Mouse (Mus musculus) MEL (cell line): ENCODE measurements around the gene Zeb2. TPM values are rescaled to one million over a fixed set of nuclear protein-coding genes. Genes with fewer than 3 reads are reported as not detected.

ENCODE experiments used
- DNase-seq: peaks from one replicate; pipeline ENCODE4 v3.0.0; 2011; ENCODE audit warnings: low read depth, low spot score
- H3K27ac ChIP-seq: 2 replicates; pipeline ENCODE4 v1.5.1; 2012; ENCODE audit warnings: low read depth, mild to moderate bottlenecking, control low read depth, low read length, moderate library complexity; ENCODE audit not compliant: control insufficient read depth
- H3K27me3 ChIP-seq, 2 experiments: fragments of 150-350 bp in 1 of 2; sonication (generic) in 1 of 2; 2 replicates each; pipeline ENCODE4 v1.6.1; 2012; ENCODE audit warnings: low read length in 2 of 2, mild to moderate bottlenecking in 2 of 2, improper control_type of control experiment in 1 of 2, moderate library complexity in 1 of 2; ENCODE audit not compliant: insufficient read depth in 2 of 2, control insufficient read depth in 1 of 2
- H3K36me3 ChIP-seq, 2 experiments: 2 replicates each; pipeline ENCODE4 v1.6.1; 2012 to 2014; ENCODE audit warnings: low read length in 2 of 2, improper control_type of control experiment in 1 of 2, inconsistent platforms in 1 of 2, mild to moderate bottlenecking in 1 of 2; ENCODE audit not compliant: insufficient read depth in 2 of 2, control insufficient read depth in 1 of 2
- H3K4me1 ChIP-seq, 2 experiments: fragments of 150-350 bp in 1 of 2; sonication (generic) in 1 of 2; 2 replicates each; pipeline ENCODE4 v1.6.1; 2012; ENCODE audit warnings: low read length in 2 of 2, improper control_type of control experiment in 1 of 2, mild to moderate bottlenecking in 1 of 2; ENCODE audit not compliant: insufficient read depth in 2 of 2, control insufficient read depth in 1 of 2
- H3K4me3 ChIP-seq, 2 experiments: fragments of 150-350 bp in 1 of 2; sonication (generic) in 1 of 2; 2 replicates each; pipeline ENCODE4 v1.5.1; 2012; ENCODE audit warnings: low read depth in 2 of 2, low read length in 2 of 2, mild to moderate bottlenecking in 2 of 2, moderate library complexity in 2 of 2, control low read depth in 1 of 2, improper control_type of control experiment in 1 of 2; ENCODE audit not compliant: control insufficient read depth in 1 of 2, insufficient read depth in 1 of 2
- H3K79me2 ChIP-seq: 2 replicates; pipeline ENCODE4 v1.6.1; 2012; ENCODE audit warnings: mild to moderate bottlenecking, low read length, moderate library complexity; ENCODE audit not compliant: control insufficient read depth, poor library complexity, insufficient read depth
- H3K9ac ChIP-seq: 2 replicates; pipeline ENCODE4 v1.6.1; 2012; ENCODE audit warnings: low read depth, mild to moderate bottlenecking, control low read depth, low read length, moderate library complexity; ENCODE audit not compliant: control insufficient read depth, poor library complexity, severe bottlenecking
- H3K9me3 ChIP-seq: fragments of 150-350 bp; sonication (generic); replicated peaks from 2 replicates; pipeline ENCODE4 v1.6.1; 2012; ENCODE audit warnings: mild to moderate bottlenecking, low read length, improper control_type of control experiment, moderate library complexity; ENCODE audit not compliant: insufficient read depth
- CHD1 ChIP-seq: IDR thresholded peaks from 2 replicates; pipeline ENCODE4 v1.6.1; 2012; ENCODE audit warnings: low read depth, mild to moderate bottlenecking, inconsistent platforms, low read length, improper control_type of control experiment
- CHD2 ChIP-seq: IDR thresholded peaks from 2 replicates; pipeline ENCODE4 v1.6.1; 2011; ENCODE audit warnings: low read length, improper control_type of control experiment
- CTCF ChIP-seq, 3 experiments: IDR thresholded peaks in 2 of 3; conservative IDR thresholded peaks in 1 of 3; 2 replicates each; pipeline ENCODE4 v1.5.1; 2011 to 2012; ENCODE audit warnings: low read length in 3 of 3, low read depth in 2 of 3, mild to moderate bottlenecking in 2 of 3, improper control_type of control experiment in 1 of 3, inconsistent platforms in 1 of 3, mixed read lengths in 1 of 3, moderate library complexity in 1 of 3; ENCODE audit not compliant: control insufficient read depth in 1 of 3, insufficient read depth in 1 of 3, poor library complexity in 1 of 3, severe bottlenecking in 1 of 3
- E2F4 ChIP-seq: IDR thresholded peaks from 2 replicates; pipeline ENCODE4 v1.6.1; 2011; ENCODE audit warnings: low read depth, low read length, improper control_type of control experiment, borderline replicate concordance
- ELF1 ChIP-seq: IDR thresholded peaks from 2 replicates; pipeline ENCODE4 v1.6.1; 2014; ENCODE audit warnings: low read depth, mild to moderate bottlenecking, inconsistent platforms, low read length, improper control_type of control experiment, moderate library complexity
- EP300 ChIP-seq, 2 experiments: IDR thresholded peaks; 2 replicates each; pipeline ENCODE4 v1.6.1; 2011; ENCODE audit warnings: improper control_type of control experiment in 2 of 2, low read length in 2 of 2, low read depth in 1 of 2, mild to moderate bottlenecking in 1 of 2
- ETS1 ChIP-seq: IDR thresholded peaks from 2 replicates; pipeline ENCODE4 v1.6.1; 2012; ENCODE audit warnings: low read depth, mild to moderate bottlenecking, inconsistent platforms, low read length, improper control_type of control experiment, moderate library complexity
- GABPA ChIP-seq: IDR thresholded peaks from 2 replicates; pipeline ENCODE4 v1.6.1; 2012; ENCODE audit warnings: low read depth, mild to moderate bottlenecking, inconsistent platforms, low read length, improper control_type of control experiment, moderate library complexity
- GATA1 ChIP-seq: IDR thresholded peaks from 2 replicates; pipeline ENCODE4 v1.6.1; 2011; ENCODE audit warnings: low read depth, low read length, improper control_type of control experiment
- HCFC1 ChIP-seq: IDR thresholded peaks from 2 replicates; pipeline ENCODE4 v1.6.1; 2012; ENCODE audit warnings: low read depth, mild to moderate bottlenecking, inconsistent platforms, low read length, improper control_type of control experiment, moderate library complexity
- KAT2A ChIP-seq: conservative IDR thresholded peaks from 2 replicates; pipeline ENCODE4 v1.6.1; 2012; ENCODE audit warnings: low read depth, low read length, improper control_type of control experiment, inconsistent platforms
- MAFK ChIP-seq: IDR thresholded peaks from 2 replicates; pipeline ENCODE4 v1.6.1; 2011; ENCODE audit warnings: low read depth, mild to moderate bottlenecking, low read length, improper control_type of control experiment, borderline replicate concordance
- MAZ ChIP-seq: IDR thresholded peaks from 2 replicates; pipeline ENCODE4 v1.6.1; 2012; ENCODE audit warnings: low read depth, mild to moderate bottlenecking, inconsistent platforms, low read length, improper control_type of control experiment
- MYB ChIP-seq: IDR thresholded peaks from 2 replicates; pipeline ENCODE4 v1.6.1; 2011; ENCODE audit warnings: mild to moderate bottlenecking, low read depth, low read length, improper control_type of control experiment
- MYC ChIP-seq: IDR thresholded peaks from 2 replicates; pipeline ENCODE4 v1.6.1; 2011; ENCODE audit warnings: low read depth, mild to moderate bottlenecking, low read length, improper control_type of control experiment, moderate library complexity
- NELFE ChIP-seq: IDR thresholded peaks from 2 replicates; pipeline ENCODE4 v1.6.1; 2011; ENCODE audit warnings: low read depth, low read length, improper control_type of control experiment
- NRF1 ChIP-seq: IDR thresholded peaks from 2 replicates; pipeline ENCODE4 v1.6.1; 2014; ENCODE audit warnings: low read depth, mild to moderate bottlenecking, inconsistent platforms, low read length, improper control_type of control experiment, moderate library complexity; ENCODE audit not compliant: poor library complexity, insufficient read depth, severe bottlenecking
- POLR2A ChIP-seq, 2 experiments: IDR thresholded peaks; 2 replicates each; pipeline ENCODE4 v1.6.1; 2011 to 2012; ENCODE audit warnings: low read length in 2 of 2, mild to moderate bottlenecking in 2 of 2, control low read depth in 1 of 2, improper control_type of control experiment in 1 of 2, low read depth in 1 of 2, moderate library complexity in 1 of 2; ENCODE audit not compliant: control insufficient read depth in 1 of 2, insufficient read depth in 1 of 2, poor library complexity in 1 of 2
- POLR2AphosphoS2 ChIP-seq: IDR thresholded peaks from 2 replicates; pipeline ENCODE4 v1.6.1; 2011; ENCODE audit warnings: low read length, improper control_type of control experiment
- POLR2AphosphoS5 ChIP-seq: IDR thresholded peaks from 2 replicates; pipeline ENCODE4 v1.6.1; 2012; ENCODE audit warnings: low read depth, borderline replicate concordance, mild to moderate bottlenecking, inconsistent platforms, low read length, moderate library complexity, mixed read lengths
- RAD21 ChIP-seq: IDR thresholded peaks from 2 replicates; pipeline ENCODE4 v1.6.1; 2011; ENCODE audit warnings: mild to moderate bottlenecking, low read depth, low read length, improper control_type of control experiment
- RCOR1 ChIP-seq: IDR thresholded peaks from 2 replicates; pipeline ENCODE4 v1.6.1; 2012; ENCODE audit warnings: low read depth, mild to moderate bottlenecking, inconsistent platforms, low read length, improper control_type of control experiment
- SIN3A ChIP-seq: IDR thresholded peaks from 2 replicates; pipeline ENCODE4 v1.6.1; 2012; ENCODE audit warnings: low read length, improper control_type of control experiment, inconsistent platforms
- SMC3 ChIP-seq: IDR thresholded peaks from 2 replicates; pipeline ENCODE4 v1.6.1; 2011; ENCODE audit warnings: low read depth, low read length, improper control_type of control experiment
- TAL1 ChIP-seq: IDR thresholded peaks from 2 replicates; pipeline ENCODE4 v1.6.1; 2012; ENCODE audit warnings: mild to moderate bottlenecking, inconsistent platforms, low read length, moderate library complexity, mixed read lengths
- TBP ChIP-seq: IDR thresholded peaks from 2 replicates; pipeline ENCODE4 v1.8.0; 2011; ENCODE audit warnings: low read depth, low read length, improper control_type of control experiment
- TCF12 ChIP-seq: IDR thresholded peaks from 2 replicates; pipeline ENCODE4 v1.6.1; 2014; ENCODE audit warnings: low read depth, mild to moderate bottlenecking, inconsistent platforms, low read length, improper control_type of control experiment, moderate library complexity
- UBTF ChIP-seq: IDR thresholded peaks from 2 replicates; pipeline ENCODE4 v1.6.1; 2012; ENCODE audit warnings: low read depth, mild to moderate bottlenecking, inconsistent platforms, low read length, improper control_type of control experiment, moderate library complexity, borderline replicate concordance; ENCODE audit not compliant: insufficient read depth
- USF2 ChIP-seq, 2 experiments: IDR thresholded peaks; 2 replicates each; pipeline ENCODE4 v1.6.1; 2011 to 2012; ENCODE audit warnings: improper control_type of control experiment in 2 of 2, low read length in 2 of 2, borderline replicate concordance in 1 of 2, inconsistent platforms in 1 of 2, low read depth in 1 of 2, mild to moderate bottlenecking in 1 of 2; ENCODE audit not compliant: insufficient read depth in 1 of 2
- ZC3H11A ChIP-seq: IDR thresholded peaks from 2 replicates; pipeline ENCODE4 v1.6.1; 2012; ENCODE audit warnings: low read depth, mild to moderate bottlenecking, inconsistent platforms, low read length, improper control_type of control experiment
- ZKSCAN1 ChIP-seq: IDR thresholded peaks from 2 replicates; pipeline ENCODE4 v1.6.1; 2012; ENCODE audit warnings: low read depth, mild to moderate bottlenecking, inconsistent platforms, low read length, improper control_type of control experiment, moderate library complexity
- ZMIZ1 ChIP-seq: IDR thresholded peaks from 2 replicates; pipeline ENCODE4 v1.6.1; 2012; ENCODE audit warnings: low read depth, mild to moderate bottlenecking, inconsistent platforms, low read length, improper control_type of control experiment, moderate library complexity
- ZNF384 ChIP-seq: IDR thresholded peaks from 2 replicates; pipeline ENCODE4 v1.6.1; 2012; ENCODE audit warnings: low read depth, mild to moderate bottlenecking, inconsistent platforms, low read length, improper control_type of control experiment
- polyA plus RNA-seq, 2 experiments: library from polyadenylated mRNA; stranded (reverse) in 1 of 2; unstranded in 1 of 2; fragments of >175 nt in 1 of 2; fragments of >200 nt in 1 of 2; gene quantifications; 2 replicates each; pipeline versions ENCODE4 v1.2.1 to v1.2.4; 2012; ENCODE audit warnings: low replicate concordance in 2 of 2, low read depth in 1 of 2; ENCODE audit not compliant: insufficient read length in 2 of 2, insufficient read depth in 1 of 2, missing spikeins in 1 of 2
- total RNA-seq: library from RNA; depleted of rRNA; stranded (reverse); fragments of 300-350 nt; gene quantifications from 2 replicates; pipeline ENCODE4 v1.2.3, GENCODE M21; 2012

The Zeb2 gene
- total and polyA plus RNA-seq, 3 experiments = 12.8 to 12.9 TPM; not detected in 1

- Histone ChIP-seq H3K4me1 (peaks cover 29 to 30% of the 10 kb centered on the region in 2 experiments), H3K36me3 (peaks cover 5 to 45% of the 10 kb centered on the region in 2 experiments), H3K9me3 (no peaks in the 10 kb centered on the region), H3K79me2 (peaks cover 32% of the 10 kb centered on the region), H3K9ac (peak overlapping the region; percentile 2), H3K4me3 (peak overlapping the region in 1 of 2 experiments; percentile 7; a peak in 1 of 4 replicates), H3K27me3 (no peaks in the 10 kb centered on the region), H3K27ac (peak overlapping the region; percentile 82)
- TF ChIP-seq CHD1 (no peak), SMC3 (peak; percentile 2; the same call in 1 of the 2 replicates), CHD2 (no peak), E2F4 (no peak), POLR2A (IDR thresholded peaks at IDR 0.05; ENCODE audit: control insufficient read depth in 1 of 2, insufficient read depth in 1 of 2, low read depth in 1 of 2, low read length in 2 of 2, poor library complexity in 1 of 2) (no peak), MAZ (peak; percentile 47; the same call in 1 of the 2 replicates), EP300 (IDR thresholded peaks at IDR 0.05; ENCODE audit: low read depth in 1 of 2, low read length in 2 of 2) (peak; percentile 76 to 79), TAL1 (peak; percentile 41), ETS1 (peak; percentile 73), ZKSCAN1 (no peak), MAFK (no peak), HCFC1 (no peak), MYB (no peak), NRF1 (no peak), GABPA (no peak), ELF1 (no peak), KAT2A (no peak), NELFE (no peak), TCF12 (peak; percentile 62; the same call in 1 of the 2 replicates), POLR2AphosphoS2 (no peak), GATA1 (peak; percentile 77), SIN3A (peak; percentile 49; the same call in 1 of the 2 replicates), CTCF (IDR thresholded peaks at IDR 0.05 in 2 of 3, conservative IDR thresholded peaks at IDR 0.05 in 1 of 3; ENCODE audit: control insufficient read depth in 1 of 3, insufficient read depth in 1 of 3, low read depth in 2 of 3, low read length in 3 of 3, poor library complexity in 1 of 3, severe bottlenecking in 1 of 3) (no peak), TBP (0 out of 2 replicates have a peak, but pooled peaks have one; percentile 31), MYC (peak; percentile 42; the same call in 1 of the 2 replicates), USF2 (IDR thresholded peaks at IDR 0.05; ENCODE audit: borderline replicate concordance in 1 of 2, insufficient read depth in 1 of 2, low read depth in 1 of 2, low read length in 2 of 2) (no peak), UBTF (no peak), ZNF384 (peak; percentile 94), ZMIZ1 (no peak), RCOR1 (0 out of 2 replicates have a peak, but pooled peaks have one; percentile 10), RAD21 (no peak), ZC3H11A (no peak), POLR2AphosphoS5 (no peak)
- DNase-seq = peak; percentile 63
These were observed 17.2 kb downstream of the Zeb2 start for GRCm38 (mm10) chr2:45100017-45100416.
